In the genomic region with DNA sequence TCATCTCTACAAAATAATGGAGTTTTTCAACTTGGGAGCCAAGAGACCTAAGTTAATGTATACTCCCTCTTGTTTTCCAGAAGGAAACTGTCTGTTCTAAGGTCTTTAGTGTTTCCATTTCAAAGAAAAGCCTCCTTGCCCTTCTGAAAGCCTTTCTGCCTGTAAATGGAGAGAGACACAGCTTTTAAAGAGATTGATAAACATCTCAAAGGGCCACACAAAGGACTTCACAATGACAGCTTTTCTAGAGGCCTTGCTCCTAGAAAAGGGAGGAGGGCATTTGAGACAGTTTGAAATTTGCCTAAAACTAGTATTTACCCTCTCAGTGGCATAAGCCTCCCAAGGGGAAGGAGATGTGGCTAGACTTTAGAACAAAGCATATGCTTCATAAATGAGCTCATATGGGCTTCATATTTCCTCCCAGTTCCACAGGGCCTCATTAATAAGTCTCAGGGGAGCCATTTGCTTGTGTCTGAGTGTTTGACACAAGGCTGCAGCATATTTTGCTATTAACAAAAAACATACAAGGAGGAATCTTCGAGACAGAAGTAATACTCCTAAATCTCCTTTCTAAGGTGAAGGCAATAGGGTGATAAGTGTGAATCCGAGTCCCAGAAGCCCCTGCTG, we compare ENCODE assay signal across 24 mouse cellular contexts.
DNase-seq lines count a peak whose midpoint lies in the region; ATAC-seq and TF ChIP-seq lines count a peak whose summit lies in the region.
"Had no signal": no experiment of that assay in that cellular context is flagged by ENCODE, and none has a peak within 500 bp of the region (broad histone marks: within the 10 kb centered on the region; RNA-seq: fewer than 3 reads in every experiment).

No protein-coding gene starts in this region.

- no peak for DNase-seq in hindbrain, embryonic 11.5 days (ENCODE audit: low spot score)
- peak; percentile 14 for DNase-seq in neural tube, embryonic 11.5 days (ENCODE audit: low spot score)
- peak; percentile 85 for DNase-seq in ZHBTc4 (ENCODE audit: low read depth, low spot score)
- DNase-seq in mesoderm, embryonic 11.5 days (ENCODE audit: low read depth, low spot score) = peak; percentile 60
- DNase-seq in layer of hippocampus, adult 8-10 months (ENCODE audit: low spot score in 2 of 2) = no peak
- DNase-seq in gastrocnemius, adult 2 months = no peak
- DNase-seq: cerebellum, adult 2 months; cerebellum, postnatal 36 days; gastrocnemius, postnatal 10 days; heart, adult 18-20 months; heart, postnatal 36 days; kidney, adult 18-20 months; kidney, postnatal 10 days; layer of hippocampus, adult 9-11 months; liver, postnatal 0 days; right cerebral cortex, adult 18-20 months; thymus, postnatal 14 days had no signal

- intact Hi-C loops in gastrocnemius, adult 2 months (cut with DNase I) = no loop called here

- no peaks in the 10 kb centered on the region for H3K27me3 ChIP-seq in hindbrain, embryonic 11.5 days (ENCODE audit: control insufficient read depth, insufficient read depth, low read length)
- H3K27me3 ChIP-seq in hindbrain, embryonic 12.5 days = no peaks in the 10 kb centered on the region
- no peaks in the 10 kb centered on the region for H3K27me3 ChIP-seq in neural tube, embryonic 11.5 days (ENCODE audit: control insufficient read depth, insufficient read depth, low read length)
- H3K27me3 ChIP-seq in neural tube, embryonic 15.5 days (replicated peaks) = no peaks in the 10 kb centered on the region
- H3K27me3 ChIP-seq: megakaryocyte, embryonic 14.5 days; Patski had no signal

- 0 out of 2 replicates have a peak, but pooled peaks have one; percentile 22 for ATAC-seq in hindbrain, embryonic 11.5 days (ENCODE audit: low FRiP score)
- no peak for ATAC-seq in hindbrain, embryonic 12.5 days (ENCODE audit: low FRiP score)
- ATAC-seq in neural tube, embryonic 11.5 days (ENCODE audit: insufficient read depth, low FRiP score, low TSS enrichment) = no peak
- no peak for ATAC-seq in neural tube, embryonic 15.5 days (ENCODE audit: low FRiP score)
- ATAC-seq: liver, postnatal 0 days; Patski had no signal

- 63% methylated on average over 2 of the region's 2 CpGs for WGBS in hindbrain, embryonic 11.5 days
- WGBS in hindbrain, embryonic 12.5 days = 55% methylated on average over 2 of the region's 2 CpGs
- WGBS in neural tube, embryonic 11.5 days = 48% methylated on average over 2 of the region's 2 CpGs
- 49% methylated on average over 2 of the region's 2 CpGs for whole genome bisulfite sequencing in neural tube, embryonic 15.5 days

- H3K4me2 ChIP-seq in hindbrain, embryonic 11.5 days (replicated peaks; ENCODE audit: low read depth, low read length) = no peak overlapping the region
- no peak overlapping the region for H3K4me2 ChIP-seq in hindbrain, embryonic 12.5 days (replicated peaks)
- H3K4me2 ChIP-seq in neural tube, embryonic 11.5 days (ENCODE audit: low read depth) = no peak overlapping the region
- no peak overlapping the region for H3K4me2 ChIP-seq in neural tube, embryonic 15.5 days

- no peaks in the 10 kb centered on the region for H3K9me3 ChIP-seq in hindbrain, embryonic 11.5 days (ENCODE audit: control insufficient read depth, low read length)
- H3K9me3 ChIP-seq in hindbrain, embryonic 12.5 days (replicated peaks) = no peaks in the 10 kb centered on the region
- no peaks in the 10 kb centered on the region for H3K9me3 ChIP-seq in neural tube, embryonic 11.5 days (ENCODE audit: control insufficient read depth, low read length)
- no peaks in the 10 kb centered on the region for H3K9me3 ChIP-seq in neural tube, embryonic 15.5 days (replicated peaks)
- H3K9me3 ChIP-seq: forebrain, embryonic 10.5 days; limb, embryonic 10.5 days; megakaryocyte, embryonic 14.5 days had no signal

- no peak overlapping the region for H3K9ac ChIP-seq in hindbrain, embryonic 11.5 days (ENCODE audit: low read depth, low read length)
- H3K9ac ChIP-seq in hindbrain, embryonic 12.5 days = no peak overlapping the region
- H3K9ac ChIP-seq in neural tube, embryonic 11.5 days (ENCODE audit: low read length) = no peak overlapping the region
- H3K9ac ChIP-seq in neural tube, embryonic 15.5 days (replicated peaks) = no peak overlapping the region
- H3K9ac ChIP-seq: liver, postnatal 0 days had no signal

- no peaks in the 10 kb centered on the region; the same call in 1 of the 2 replicates for H3K4me1 ChIP-seq in hindbrain, embryonic 11.5 days (replicated peaks; ENCODE audit: control insufficient read depth, insufficient read depth, low read length)
- H3K4me1 ChIP-seq in hindbrain, embryonic 12.5 days = no peaks in the 10 kb centered on the region
- H3K4me1 ChIP-seq in neural tube, embryonic 11.5 days (ENCODE audit: control insufficient read depth, insufficient read depth, low read length) = no peaks in the 10 kb centered on the region
- no peaks in the 10 kb centered on the region for H3K4me1 ChIP-seq in neural tube, embryonic 15.5 days
- H3K4me1 ChIP-seq: limb, embryonic 10.5 days; megakaryocyte, embryonic 14.5 days had no signal

- H3K27ac ChIP-seq in hindbrain, embryonic 11.5 days (ENCODE audit: low read depth, low read length) = no peak overlapping the region
- no peak overlapping the region for H3K27ac ChIP-seq in hindbrain, embryonic 12.5 days
- H3K27ac ChIP-seq in neural tube, embryonic 11.5 days (ENCODE audit: low read depth, low read length) = no peak overlapping the region
- no peak overlapping the region for H3K27ac ChIP-seq in neural tube, embryonic 15.5 days (replicated peaks)
- H3K27ac ChIP-seq in gastrocnemius, adult 2 months = no peak overlapping the region
- H3K27ac ChIP-seq: forebrain, embryonic 10.5 days; left cerebral cortex, adult 2 months; limb, embryonic 10.5 days had no signal

- H3K36me3 ChIP-seq in hindbrain, embryonic 11.5 days (ENCODE audit: control insufficient read depth, insufficient read depth, low read length) = no peaks in the 10 kb centered on the region
- H3K36me3 ChIP-seq in hindbrain, embryonic 12.5 days = no peaks in the 10 kb centered on the region
- H3K36me3 ChIP-seq in neural tube, embryonic 11.5 days (ENCODE audit: control insufficient read depth, insufficient read depth, low read length) = no peaks in the 10 kb centered on the region
- H3K36me3 ChIP-seq in neural tube, embryonic 15.5 days = no peaks in the 10 kb centered on the region
- H3K36me3 ChIP-seq: forebrain, embryonic 10.5 days; limb, embryonic 10.5 days had no signal

- TF ChIP-seq CTCF in gastrocnemius, adult 2 months (IDR thresholded peaks at IDR 0.05) = no peak

- H3K4me3 ChIP-seq in hindbrain, embryonic 11.5 days (ENCODE audit: low read depth, low read length) = no peak overlapping the region
- no peak overlapping the region for H3K4me3 ChIP-seq in hindbrain, embryonic 12.5 days
- H3K4me3 ChIP-seq in neural tube, embryonic 11.5 days (ENCODE audit: low read depth, low read length) = no peak overlapping the region
- H3K4me3 ChIP-seq in neural tube, embryonic 15.5 days (replicated peaks) = no peak overlapping the region
- H3K4me3 ChIP-seq in gastrocnemius, adult 2 months = no peak overlapping the region
- H3K4me3 ChIP-seq: forebrain, embryonic 10.5 days; left cerebral cortex, adult 2 months; limb, embryonic 10.5 days; megakaryocyte, embryonic 14.5 days had no signal

Comparison
In these comparisons a context has a peak if more than half of its experiments do, and no peak if none do; other contexts are left out.
1. DNase-seq: peak in neural tube, embryonic 11.5 days (single experiment), ZHBTc4 (single experiment) and mesoderm, embryonic 11.5 days (single experiment); none in hindbrain, embryonic 11.5 days (single experiment), layer of hippocampus, adult 8-10 months (0 of 2) and gastrocnemius, adult 2 months (single experiment).